Mouse (Mus musculus): Measurements from ENCODE around the gene Prkce. TPM values are rescaled to one million over a fixed set of nuclear protein-coding genes. Genes with fewer than 3 reads are reported as not detected.

The Prkce gene
- polyA plus RNA-seq, 1 experiment from 2014 or later = 12.2 TPM

DNA sequence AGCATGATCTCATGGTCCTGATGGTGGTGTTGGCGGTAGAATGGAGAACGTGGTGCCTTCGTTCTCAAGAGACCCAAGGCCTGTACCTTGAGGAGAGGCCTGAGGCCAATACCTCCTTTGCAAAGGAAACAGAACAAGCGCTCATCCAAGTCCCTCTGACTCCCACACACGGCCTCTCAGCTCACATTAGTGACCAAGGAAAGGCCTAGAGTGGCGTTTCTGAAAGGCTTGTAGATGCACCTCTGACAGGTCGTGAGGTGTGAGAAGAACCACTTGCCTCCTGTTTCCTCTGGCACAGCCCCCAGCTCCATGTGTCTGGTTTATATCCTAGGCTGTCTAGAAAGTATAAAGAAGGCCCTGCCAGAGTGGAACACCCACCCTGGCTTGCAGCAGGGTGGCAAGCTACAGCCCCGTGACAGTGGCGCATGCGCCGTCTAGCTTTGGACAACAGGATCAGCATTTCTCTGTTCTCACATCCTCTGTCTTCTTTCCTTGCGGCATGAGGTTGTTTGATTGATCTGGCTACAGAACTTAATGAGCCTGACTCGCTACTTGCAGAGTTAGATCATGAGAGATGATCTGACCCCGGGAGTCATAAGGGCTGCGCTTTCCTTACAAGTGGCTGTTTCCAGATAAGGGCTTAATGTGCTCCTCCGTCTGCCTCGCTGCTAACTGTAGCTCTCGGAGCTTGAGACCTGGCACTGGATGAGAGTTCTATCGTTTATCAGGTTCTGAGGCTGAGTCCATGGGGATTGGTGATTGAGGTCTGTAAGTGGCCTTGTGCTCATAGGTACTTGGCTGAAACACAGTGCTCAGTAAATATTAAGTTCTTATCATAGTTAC, 136.0 kb downstream of the Prkce start:
- H3K9ac ChIP-seq (ENCODE audit: low read length) = peak overlapping the region; percentile 48
- peak; percentile 72 for ATAC-seq (ENCODE audit: insufficient number of reproducible peaks, insufficient read depth, low FRiP score, low read depth)
- 10% methylated on average over 19 of the region's 19 CpGs for WGBS
- H3K4me3 ChIP-seq (ENCODE audit: control insufficient read depth in 1 of 2, insufficient read depth in 1 of 2, low read depth in 1 of 2, low read length in 2 of 2) = no peak overlapping the region
- H3K4me1 ChIP-seq (ENCODE audit: control insufficient read depth in 2 of 2, insufficient read depth in 2 of 2, low read length in 2 of 2) = peaks cover 51 to 56% of the 10 kb centered on the region in 2 experiments
- H3K27ac ChIP-seq (replicated peaks in 1 of 2; ENCODE audit: control insufficient read depth in 1 of 2, insufficient read depth in 1 of 2, low read depth in 2 of 2, low read length in 2 of 2) = peak overlapping the region; percentile 94 to 97
- no peaks in the 10 kb centered on the region for H3K9me3 ChIP-seq (ENCODE audit: control insufficient read depth, low read length)
- H3K27me3 ChIP-seq (ENCODE audit: control insufficient read depth, insufficient read depth, low read length) = no peaks in the 10 kb centered on the region
- no peaks in the 10 kb centered on the region for H3K36me3 ChIP-seq (ENCODE audit: control insufficient read depth, insufficient read depth, low read length)
- H3K4me2 ChIP-seq (ENCODE audit: low read length) = peak overlapping the region; percentile 47

DNA sequence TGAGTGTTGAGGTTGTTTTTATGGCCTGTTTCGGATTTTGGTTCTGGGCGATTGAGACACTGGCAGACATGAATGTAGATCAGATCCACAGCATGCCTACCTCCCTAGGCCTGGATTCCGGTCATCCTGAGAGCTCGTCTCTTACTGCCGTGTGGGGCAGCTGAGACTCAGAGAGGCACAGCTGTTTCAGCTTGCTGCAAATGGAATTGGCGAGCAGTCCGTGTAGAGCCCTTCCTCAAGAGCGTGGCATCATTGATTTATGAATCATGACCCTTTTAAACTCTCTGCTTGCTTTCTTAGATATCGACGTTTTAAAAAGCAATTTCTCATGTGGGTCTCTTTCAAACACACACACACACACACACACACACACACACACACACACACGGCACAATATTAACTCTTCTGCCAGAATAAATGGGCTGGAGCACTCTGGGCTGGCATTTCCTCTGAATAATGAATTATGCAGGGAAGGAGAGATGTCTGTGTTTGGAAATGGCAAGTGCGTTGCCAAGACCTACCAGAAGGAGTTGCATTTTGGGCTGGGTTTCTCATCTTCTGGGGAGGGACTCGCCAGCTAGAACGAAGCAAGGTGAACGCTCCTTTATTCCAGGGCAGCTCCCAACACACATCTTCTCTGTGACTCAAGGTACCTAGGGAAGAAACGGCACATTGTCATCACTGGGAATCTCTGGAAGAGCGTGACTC, 137.5 kb downstream of the Prkce start:
- Histone ChIP-seq H3K27me3 (ENCODE audit: control insufficient read depth, insufficient read depth, low read length) (no peaks in the 10 kb centered on the region), H3K9ac (ENCODE audit: low read length) (no peak overlapping the region), H3K4me1 (ENCODE audit: control insufficient read depth in 2 of 2, insufficient read depth in 2 of 2, low read length in 2 of 2) (peaks cover 51 to 56% of the 10 kb centered on the region in 2 experiments), H3K9me3 (ENCODE audit: control insufficient read depth, low read length) (no peaks in the 10 kb centered on the region), H3K27ac (replicated peaks in 1 of 2; ENCODE audit: control insufficient read depth in 1 of 2, insufficient read depth in 1 of 2, low read depth in 2 of 2, low read length in 2 of 2) (no peak overlapping the region; a peak in 1 of 4 replicates), H3K36me3 (ENCODE audit: control insufficient read depth, insufficient read depth, low read length) (no peaks in the 10 kb centered on the region), H3K4me3 (ENCODE audit: control insufficient read depth in 1 of 2, insufficient read depth in 1 of 2, low read depth in 1 of 2, low read length in 2 of 2) (no peak overlapping the region), H3K4me2 (ENCODE audit: low read length) (no peak overlapping the region)
- ATAC-seq (ENCODE audit: insufficient number of reproducible peaks, insufficient read depth, low FRiP score, low read depth) = no peak
- 86% methylated on average over 17 of the region's 17 CpGs for WGBS

DNA sequence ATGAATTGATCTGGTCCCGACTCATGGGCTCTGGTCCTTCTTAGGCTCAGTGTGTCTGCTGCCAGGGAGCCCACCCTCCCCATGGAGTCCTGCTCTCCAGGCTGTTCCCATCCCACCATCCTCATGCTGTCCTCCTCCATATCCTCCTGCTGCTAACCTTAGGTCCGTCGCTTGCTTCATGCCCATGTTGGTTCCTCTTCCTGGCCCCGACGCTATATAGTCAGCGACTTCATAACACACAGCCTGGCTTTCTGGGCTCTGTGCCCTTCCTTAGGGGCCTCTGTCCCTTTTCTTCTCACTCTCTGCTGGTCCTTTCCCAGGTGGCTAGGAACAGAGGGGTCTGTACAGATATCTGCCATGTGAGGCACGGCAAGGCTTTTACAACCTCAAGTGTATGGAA, 138.6 kb downstream of the Prkce start:
- ATAC-seq (ENCODE audit: insufficient number of reproducible peaks, insufficient read depth, low FRiP score, low read depth) = no peak
- Histone ChIP-seq H3K27ac (replicated peaks in 1 of 2; ENCODE audit: control insufficient read depth in 1 of 2, insufficient read depth in 1 of 2, low read depth in 2 of 2, low read length in 2 of 2) (no peak overlapping the region), H3K9me3 (ENCODE audit: control insufficient read depth, low read length) (no peaks in the 10 kb centered on the region), H3K27me3 (ENCODE audit: control insufficient read depth, insufficient read depth, low read length) (no peaks in the 10 kb centered on the region), H3K4me3 (ENCODE audit: control insufficient read depth in 1 of 2, insufficient read depth in 1 of 2, low read depth in 1 of 2, low read length in 2 of 2) (no peak overlapping the region), H3K36me3 (ENCODE audit: control insufficient read depth, insufficient read depth, low read length) (no peaks in the 10 kb centered on the region), H3K4me2 (ENCODE audit: low read length) (no peak overlapping the region), H3K4me1 (ENCODE audit: control insufficient read depth in 2 of 2, insufficient read depth in 2 of 2, low read length in 2 of 2) (peaks cover 46 to 47% of the 10 kb centered on the region in 2 experiments), H3K9ac (ENCODE audit: low read length) (no peak overlapping the region)
- 75% methylated on average over 7 of the region's 7 CpGs for WGBS

DNA sequence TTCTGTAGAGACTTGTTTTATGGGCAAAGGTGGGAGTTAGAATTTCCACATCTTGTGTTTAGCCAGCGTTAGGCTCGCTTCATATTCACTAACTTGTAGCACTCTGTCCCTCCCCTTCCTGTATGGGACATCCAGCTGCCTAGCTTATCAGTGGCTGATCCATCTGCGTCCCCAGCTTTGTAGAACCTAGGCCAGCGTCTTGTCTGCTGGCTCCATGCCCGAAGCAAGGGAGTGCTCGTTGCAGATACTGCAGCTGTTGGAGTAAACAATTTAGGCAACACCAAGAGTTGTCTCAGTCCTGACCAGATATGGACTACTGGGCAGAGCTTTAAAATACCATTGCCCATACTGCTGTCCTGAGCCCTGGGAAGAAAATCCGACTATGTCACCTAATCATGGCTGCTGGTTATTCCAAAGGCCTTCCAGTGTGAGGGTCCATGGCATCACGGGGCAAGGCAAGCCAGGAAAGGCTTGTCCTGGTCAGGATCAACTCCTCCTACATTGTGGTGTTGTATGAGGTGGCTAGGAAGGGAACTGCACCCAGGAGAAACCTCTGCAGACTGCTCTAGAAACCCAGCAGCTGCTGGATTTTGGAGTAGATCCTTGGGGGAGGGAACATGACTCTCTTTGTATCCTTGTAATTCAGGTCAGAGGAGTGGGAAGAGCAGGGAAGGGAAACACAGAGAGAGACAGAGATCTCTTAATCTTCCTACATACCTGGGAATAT, 146.0 kb downstream of the Prkce start:
- Histone ChIP-seq H3K9ac (ENCODE audit: low read length) (no peak overlapping the region), H3K27ac (replicated peaks in 1 of 2; ENCODE audit: control insufficient read depth in 1 of 2, insufficient read depth in 1 of 2, low read depth in 2 of 2, low read length in 2 of 2) (peak overlapping the region; percentile 48 to 70; a peak in 3 of 4 replicates), H3K27me3 (ENCODE audit: control insufficient read depth, insufficient read depth, low read length) (no peaks in the 10 kb centered on the region), H3K4me3 (ENCODE audit: control insufficient read depth in 1 of 2, insufficient read depth in 1 of 2, low read depth in 1 of 2, low read length in 2 of 2) (no peak overlapping the region), H3K4me2 (ENCODE audit: low read length) (0 out of 2 replicates have a peak overlapping the region, but pooled peaks have one; percentile 2), H3K9me3 (ENCODE audit: control insufficient read depth, low read length) (no peaks in the 10 kb centered on the region), H3K36me3 (ENCODE audit: control insufficient read depth, insufficient read depth, low read length) (no peaks in the 10 kb centered on the region), H3K4me1 (ENCODE audit: control insufficient read depth in 2 of 2, insufficient read depth in 2 of 2, low read length in 2 of 2) (peaks cover 10 to 23% of the 10 kb centered on the region in 2 experiments)
- 22% methylated on average over 8 of the region's 8 CpGs for WGBS
- ATAC-seq (ENCODE audit: insufficient number of reproducible peaks, insufficient read depth, low FRiP score, low read depth) = 0 out of 2 replicates have a peak, but pooled peaks have one; percentile 41

DNA sequence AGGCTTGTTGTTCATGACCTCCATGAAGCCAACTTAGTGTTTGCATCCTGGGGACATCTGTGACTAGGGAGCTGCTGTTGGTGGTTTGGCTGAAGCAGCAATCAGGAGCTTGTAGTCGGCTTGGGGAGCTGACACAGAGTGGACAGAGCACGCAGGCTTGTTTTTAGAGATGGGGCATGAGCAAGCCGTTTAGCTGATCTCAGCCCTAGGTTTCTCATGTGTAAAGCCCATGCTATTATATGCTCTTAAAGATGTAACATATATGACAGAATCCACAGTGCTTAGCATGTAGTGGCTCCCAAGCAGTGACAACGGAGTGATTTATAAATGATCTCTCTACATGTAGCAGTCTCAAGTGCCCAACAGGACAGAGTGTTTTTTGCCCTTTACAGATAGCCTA, 148.3 kb downstream of the Prkce start:
- 82% methylated on average over 4 of the region's 4 CpGs for WGBS
- H3K36me3 ChIP-seq (ENCODE audit: control insufficient read depth, insufficient read depth, low read length) = no peaks in the 10 kb centered on the region
- H3K27ac ChIP-seq (replicated peaks in 1 of 2; ENCODE audit: control insufficient read depth in 1 of 2, insufficient read depth in 1 of 2, low read depth in 2 of 2, low read length in 2 of 2) = no peak overlapping the region
- H3K4me3 ChIP-seq (ENCODE audit: control insufficient read depth in 1 of 2, insufficient read depth in 1 of 2, low read depth in 1 of 2, low read length in 2 of 2) = no peak overlapping the region
- H3K27me3 ChIP-seq (ENCODE audit: control insufficient read depth, insufficient read depth, low read length) = no peaks in the 10 kb centered on the region
- H3K9ac ChIP-seq (ENCODE audit: low read length) = no peak overlapping the region
- no peak overlapping the region for H3K4me2 ChIP-seq (ENCODE audit: low read length)
- no peaks in the 10 kb centered on the region for H3K9me3 ChIP-seq (ENCODE audit: control insufficient read depth, low read length)
- H3K4me1 ChIP-seq (ENCODE audit: control insufficient read depth in 2 of 2, insufficient read depth in 2 of 2, low read length in 2 of 2) = peaks cover 8 to 23% of the 10 kb centered on the region in 2 experiments
- ATAC-seq (ENCODE audit: insufficient number of reproducible peaks, insufficient read depth, low FRiP score, low read depth) = no peak

DNA sequence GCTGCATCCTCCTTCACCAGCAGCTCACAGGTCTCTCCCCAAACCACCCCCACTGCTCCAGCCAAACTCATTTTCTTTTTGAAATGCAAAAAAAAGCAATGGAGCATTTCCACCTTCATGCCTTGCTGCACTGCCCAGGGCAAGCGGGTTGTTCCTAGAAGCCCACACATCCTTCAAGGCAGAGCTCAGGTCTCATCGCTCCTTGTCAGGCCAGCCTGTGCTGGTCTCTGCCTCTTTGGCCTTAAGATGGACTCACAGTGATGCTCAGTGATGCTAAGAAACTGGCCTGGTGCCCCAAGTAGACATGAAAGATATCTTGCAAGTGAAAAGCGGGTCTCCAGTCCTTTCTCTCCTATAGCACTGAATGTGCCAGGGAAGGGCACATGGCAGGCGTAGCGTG, 149.2 kb downstream of the Prkce start:
- Histone ChIP-seq H3K4me3 (ENCODE audit: control insufficient read depth in 1 of 2, insufficient read depth in 1 of 2, low read depth in 1 of 2, low read length in 2 of 2) (no peak overlapping the region), H3K4me1 (ENCODE audit: control insufficient read depth in 2 of 2, insufficient read depth in 2 of 2, low read length in 2 of 2) (peaks cover 8 to 23% of the 10 kb centered on the region in 2 experiments), H3K9ac (ENCODE audit: low read length) (no peak overlapping the region), H3K27me3 (ENCODE audit: control insufficient read depth, insufficient read depth, low read length) (no peaks in the 10 kb centered on the region), H3K4me2 (ENCODE audit: low read length) (no peak overlapping the region), H3K27ac (replicated peaks in 1 of 2; ENCODE audit: control insufficient read depth in 1 of 2, insufficient read depth in 1 of 2, low read depth in 2 of 2, low read length in 2 of 2) (no peak overlapping the region), H3K9me3 (ENCODE audit: control insufficient read depth, low read length) (no peaks in the 10 kb centered on the region), H3K36me3 (ENCODE audit: control insufficient read depth, insufficient read depth, low read length) (no peaks in the 10 kb centered on the region)
- WGBS = 91% methylated on average over 5 of the region's 5 CpGs
- no peak for ATAC-seq (ENCODE audit: insufficient number of reproducible peaks, insufficient read depth, low FRiP score, low read depth)

DNA sequence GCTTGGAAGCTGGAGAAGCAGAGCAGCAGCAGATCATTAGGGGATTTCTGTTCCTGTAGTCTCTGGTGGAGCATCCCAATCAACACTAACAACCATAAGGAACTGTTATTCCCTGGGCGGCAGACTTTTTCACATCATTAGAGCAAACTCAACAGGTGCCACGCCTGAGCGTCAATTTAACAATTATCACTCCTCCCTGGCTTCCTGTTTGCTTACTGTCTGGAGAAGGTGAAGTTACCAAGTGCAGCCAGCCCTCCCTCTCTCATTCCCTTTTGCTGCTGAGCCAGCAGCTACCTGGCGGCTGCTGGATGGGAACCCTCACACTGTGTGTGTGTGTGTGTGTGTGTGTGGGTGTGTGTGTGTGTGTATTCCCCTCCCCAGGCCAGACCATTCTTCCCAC, 149.6 kb downstream of the Prkce start:
- H3K9me3 ChIP-seq (ENCODE audit: control insufficient read depth, low read length) = no peaks in the 10 kb centered on the region
- no peak overlapping the region for H3K4me2 ChIP-seq (ENCODE audit: low read length)
- no peak overlapping the region for H3K9ac ChIP-seq (ENCODE audit: low read length)
- peaks cover 8 to 20% of the 10 kb centered on the region in 2 experiments for H3K4me1 ChIP-seq (ENCODE audit: control insufficient read depth in 2 of 2, insufficient read depth in 2 of 2, low read length in 2 of 2)
- H3K4me3 ChIP-seq (ENCODE audit: control insufficient read depth in 1 of 2, insufficient read depth in 1 of 2, low read depth in 1 of 2, low read length in 2 of 2) = no peak overlapping the region
- WGBS = 76% methylated on average over 4 of the region's 4 CpGs
- H3K27ac ChIP-seq (replicated peaks in 1 of 2; ENCODE audit: control insufficient read depth in 1 of 2, insufficient read depth in 1 of 2, low read depth in 2 of 2, low read length in 2 of 2) = no peak overlapping the region
- no peaks in the 10 kb centered on the region for H3K36me3 ChIP-seq (ENCODE audit: control insufficient read depth, insufficient read depth, low read length)
- ATAC-seq (ENCODE audit: insufficient number of reproducible peaks, insufficient read depth, low FRiP score, low read depth) = no peak
- H3K27me3 ChIP-seq (ENCODE audit: control insufficient read depth, insufficient read depth, low read length) = no peaks in the 10 kb centered on the region

Measured in heart, embryonic 14.5 days (tissue).